Mouse (Mus musculus) kidney, adult 10 weeks (tissue): ENCODE measurements around the gene Uchl3. TPM values are rescaled to one million over a fixed set of nuclear protein-coding genes. Genes with fewer than 3 reads are reported as not detected.

Source experiments
- polyA plus RNA-seq: library from polyadenylated mRNA; stranded (reverse); fragments of 350-450 nt; fragmentation: Illumina TruSeq; extraction: RNeasy Lipid Tissue Mini Kit (QIAGEN cat#74804); gene quantifications from one replicate; pipeline ENCODE4 v1.2.3, GENCODE M21; 2014; ENCODE audit warnings: low read depth, low replicate concordance

The Uchl3 gene
- 190 TPM for polyA plus RNA-seq

GRCm38 (mm10) chr14:101653581-101654525 is at the start of gene Uchl3:
Uchl3 (plus strand) TSS chr14:101653967.

GRCm38 (mm10) chr14:101608519-101609368 is 45.0 kb upstream of the Uchl3 start, which contains the start of gene Tbc1d4:
Tbc1d4 (minus strand) TSS chr14:101609191.

GRCm38 (mm10) chr14:101640153-101640843 is 13.5 kb upstream of the Uchl3 start, which contains the start of gene Commd6:
Commd6 (minus strand) TSS chr14:101640686.

GRCm38 (mm10) chr14:101729237-101729971 is 75.6 kb downstream of the Uchl3 start, which contains the start of the genes Gm9922 and Lmo7:
Gm9922 (minus strand) TSS chr14:101729814.
Lmo7 (plus strand) TSS chr14:101729957.

Other genes starting within 250 kb of the Uchl3 start
- 27.6 TPM for gene Tbc1d4, start 44.8 kb upstream of the Uchl3 start, polyA plus RNA-seq
- gene Commd6, start 13.3 kb upstream of the Uchl3 start, polyA plus RNA-seq, result 140 TPM
- gene Gm9922, start 75.8 kb downstream of the Uchl3 start, polyA plus RNA-seq, result not detected
- 143 TPM for gene Lmo7, start 76.0 kb downstream of the Uchl3 start, polyA plus RNA-seq